Mouse (Mus musculus): ENCODE measurements around the gene Qsox1. TPM values are rescaled to one million over a fixed set of nuclear protein-coding genes. Genes with fewer than 3 reads are reported as not detected.

The Qsox1 gene
- total RNA-seq (2021), result 10 to 100 TPM; 23.0 to 23.7 TPM
- long read RNA-seq, experiment 1, transcript Qsox1-207 (13 exons, 2,433 nt), result minor isoform, 5 of 23 reads
- long read RNA-seq, experiment 1, transcript Qsox1-208 (1 exons, 3,395 nt), result major isoform, 12 of 23 reads
- long read RNA-seq, experiment 1, partial matches to known transcripts, result 2 of 23 reads
- long read RNA-seq, experiment 1, other reads (novel, unspliced or antisense), result 1 of 23 reads
- long read RNA-seq, experiment 2, transcript Qsox1-208 (1 exons, 3,395 nt), result major isoform, 7 of 13 reads
- long read RNA-seq, experiment 2, partial matches to known transcripts, result 3 of 13 reads
- long read RNA-seq, experiment 2, other reads (novel, unspliced or antisense), result 1 of 13 reads

GRCm38 (mm10) chr1:155812581-155813499, at the start of gene Qsox1:
Gene Qsox1, minus strand, starts transcription at chr1:155812889.
- intact Hi-C loops (cut with DNase I), result no loop called here
- DNase-seq, result peak; percentile 78 to 83

GRCm38 (mm10) chr1:155854926-155855702, 42.4 kb upstream of the Qsox1 start:
- intact Hi-C loops (cut with DNase I), result no loop called here
- DNase-seq, result no peak

DNA sequence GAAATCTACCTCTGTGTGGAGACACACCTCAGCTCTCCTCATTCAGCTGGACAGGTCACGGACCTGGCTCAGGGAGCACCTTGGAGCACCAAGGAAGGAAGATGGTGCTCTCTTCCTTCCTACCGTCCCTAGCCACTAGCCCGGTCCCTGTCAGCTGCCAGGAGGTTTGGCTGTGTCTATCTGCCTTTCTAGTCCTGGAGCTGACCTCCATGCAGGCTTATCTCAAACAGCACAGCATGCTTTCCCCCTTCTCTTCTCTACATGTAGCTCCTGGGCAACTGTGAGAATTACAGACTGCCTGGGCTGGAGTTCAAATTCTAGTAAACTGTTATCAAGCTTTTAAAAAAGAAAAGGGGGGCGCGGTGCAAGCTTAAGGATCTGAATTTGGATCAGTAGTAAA, 40.3 kb upstream of the Qsox1 start:
- intact Hi-C loops (cut with DNase I), result no loop called here
- DNase-seq, result no peak

DNA sequence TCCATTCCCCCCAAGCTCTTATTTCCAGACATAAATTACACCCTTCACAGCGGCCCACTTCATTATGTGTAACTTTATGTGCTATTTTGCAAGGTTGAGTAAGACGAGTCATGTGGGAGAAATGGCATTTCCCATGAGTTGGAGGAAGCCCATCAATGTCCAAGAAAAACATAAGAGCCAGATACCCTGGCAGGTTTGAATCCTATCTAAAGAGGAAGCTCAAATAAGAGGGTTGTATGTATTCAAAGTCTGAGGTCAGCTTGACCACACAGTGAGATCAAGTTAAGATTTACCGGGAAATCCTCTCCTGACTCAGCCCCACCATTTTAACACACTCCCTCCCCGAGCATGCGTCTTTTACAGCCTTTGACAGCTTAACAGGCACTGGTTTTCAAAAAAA, 31.5 kb upstream of the Qsox1 start:
- intact Hi-C loops (cut with DNase I), result no loop called here
- DNase-seq, result no peak

DNA sequence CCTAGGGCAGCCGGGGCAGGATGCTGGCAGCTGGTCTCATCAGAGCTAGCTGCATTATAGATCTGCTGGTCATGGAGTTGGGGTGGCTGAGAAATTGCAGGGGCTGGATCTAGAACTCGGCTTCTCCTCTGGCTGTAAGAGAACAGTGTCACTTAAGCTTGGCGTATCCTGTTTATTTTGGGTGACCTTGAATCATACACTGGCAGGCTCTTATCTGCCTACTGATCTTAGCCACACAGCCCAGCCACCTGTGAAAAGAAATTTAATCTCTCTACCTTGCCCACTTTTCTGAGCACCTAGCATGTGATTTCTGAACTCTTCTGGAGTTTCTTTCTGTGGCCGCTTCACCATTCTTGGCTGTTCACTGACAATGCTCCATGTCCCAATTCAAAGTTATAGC, 30.8 kb upstream of the Qsox1 start:
- DNase-seq, result no peak
- intact Hi-C loops (cut with DNase I), result no loop called here

GRCm38 (mm10) chr1:155835667-155836066, 23.0 kb upstream of the Qsox1 start:
- no peak for DNase-seq
- intact Hi-C loops (cut with DNase I), result no loop called here

GRCm38 (mm10) chr1:155833610-155834009, 20.9 kb upstream of the Qsox1 start:
- intact Hi-C loops (cut with DNase I), result no loop called here

GRCm38 (mm10) chr1:155831958-155832357, 19.3 kb upstream of the Qsox1 start:
- DNase-seq, result no peak
- intact Hi-C loops (cut with DNase I), result no loop called here

More at GRCm38 (mm10) chr1:155833610-155834009, 20.9 kb upstream of the Qsox1 start:
- DNase-seq, result no peak

DNA sequence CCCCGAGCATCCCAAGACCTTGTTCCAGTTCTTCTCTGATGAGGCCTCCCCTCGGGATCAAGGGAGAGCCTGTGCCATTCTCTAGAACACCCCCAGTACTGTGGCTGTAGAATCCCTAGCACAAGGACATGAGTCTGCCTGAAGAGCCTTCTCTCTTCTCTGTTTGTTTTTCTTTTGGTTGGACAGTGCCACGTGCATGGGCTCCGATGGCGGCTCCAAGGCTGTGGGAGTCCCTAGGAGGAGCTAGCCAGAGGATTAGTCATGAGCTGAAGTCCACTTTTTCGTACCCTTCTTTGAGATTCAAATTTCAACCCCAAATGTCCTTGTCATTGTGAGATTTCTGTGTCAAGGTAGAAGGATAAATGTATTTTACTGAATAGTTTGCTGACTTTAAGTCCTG, 18.2 kb upstream of the Qsox1 start:
- intact Hi-C loops (cut with DNase I), result no loop called here
- DNase-seq, result no peak

DNA sequence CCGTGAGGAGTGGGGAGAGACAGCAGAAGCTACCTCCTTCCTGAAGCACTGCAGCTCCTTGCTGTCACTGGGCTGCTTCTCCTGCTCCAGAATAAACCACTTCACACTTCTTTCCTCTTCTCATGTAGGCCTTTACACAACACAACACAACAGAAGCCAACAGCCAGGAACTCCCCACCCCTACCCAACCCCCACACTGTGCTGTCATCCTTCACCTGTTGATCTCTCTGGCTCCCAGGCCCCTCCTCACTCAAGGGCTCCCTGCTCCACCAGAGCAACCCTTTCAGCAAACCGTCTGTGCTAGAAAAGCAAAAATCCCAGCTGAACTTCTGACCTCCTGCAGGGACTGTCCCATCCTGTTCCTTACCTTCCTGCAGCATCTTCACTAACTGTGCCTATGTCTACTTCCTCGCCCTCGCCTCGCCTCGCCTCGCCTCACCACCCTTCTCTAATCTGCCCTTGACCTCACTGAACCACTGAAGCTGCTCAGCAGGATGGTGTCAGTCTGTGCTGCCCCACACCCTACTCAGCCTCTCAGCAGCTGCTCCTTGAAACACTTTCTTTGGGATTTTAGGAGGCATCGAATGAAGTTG, 15.1 kb upstream of the Qsox1 start:
- intact Hi-C loops (cut with DNase I), result no loop called here
- DNase-seq, result no peak

DNA sequence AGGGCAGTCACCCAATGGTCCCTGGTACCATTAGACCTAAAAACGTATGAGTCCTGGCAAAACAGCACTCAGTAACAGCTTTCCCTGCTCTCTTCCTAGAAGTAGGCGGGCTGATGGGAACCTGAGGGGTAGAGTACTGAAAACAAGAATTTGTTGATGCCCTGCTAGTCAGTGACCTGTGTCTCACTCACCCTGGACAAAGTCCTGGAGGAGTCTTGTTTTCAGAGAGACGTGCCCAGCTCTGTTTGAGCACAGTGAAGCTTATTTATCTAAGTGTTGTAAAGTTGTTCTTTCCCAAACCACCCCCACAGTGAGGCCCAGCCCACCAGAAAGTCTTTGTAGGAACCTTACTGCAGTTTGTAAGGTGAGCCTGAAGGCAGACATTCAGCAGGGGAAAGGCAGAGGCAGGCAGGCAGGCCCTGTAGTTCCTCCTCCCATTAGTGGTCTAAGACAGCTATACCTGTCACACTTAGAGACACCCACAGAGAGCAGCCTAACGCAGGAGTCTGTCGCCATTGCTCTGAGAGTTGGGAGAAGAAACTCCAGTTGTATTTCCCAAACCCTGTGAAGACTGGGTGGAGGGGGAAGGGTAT, 14.2 kb upstream of the Qsox1 start:
- DNase-seq, result no peak
- intact Hi-C loops (cut with DNase I), result no loop called here

GRCm38 (mm10) chr1:155825940-155826716, 13.4 kb upstream of the Qsox1 start:
- intact Hi-C loops (cut with DNase I), result no loop called here
- DNase-seq, result no peak

GRCm38 (mm10) chr1:155820646-155821045, 8.0 kb upstream of the Qsox1 start:
- DNase-seq, result no peak
- intact Hi-C loops (cut with DNase I), result no loop called here

DNA sequence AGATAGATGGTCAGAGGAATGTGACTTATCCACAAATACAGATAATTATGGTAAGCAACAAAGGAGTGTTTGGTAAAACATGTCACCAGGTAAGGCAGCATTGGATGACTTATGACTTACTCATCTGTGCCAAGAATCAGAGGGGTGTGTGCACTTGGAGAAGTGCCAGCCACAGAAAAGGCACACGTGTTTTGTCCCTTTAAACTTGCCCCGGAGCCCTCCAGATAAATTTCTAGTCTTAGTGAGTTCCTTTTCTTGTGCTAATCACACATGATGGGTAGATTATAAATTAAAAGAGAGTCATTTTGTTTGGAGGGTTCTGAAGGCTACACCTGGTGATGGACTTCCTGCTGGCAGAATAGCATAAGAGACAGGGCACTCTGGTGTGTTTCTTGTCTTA, 3.5 kb upstream of the Qsox1 start:
- intact Hi-C loops (cut with DNase I), result no loop called here
- no peak for DNase-seq

- intact Hi-C loops (cut with DNase I), result no loop called here
- no peak for DNase-seq
These were observed 601 bp downstream of the Qsox1 start for GRCm38 (mm10) chr1:155811995-155812580.

DNA sequence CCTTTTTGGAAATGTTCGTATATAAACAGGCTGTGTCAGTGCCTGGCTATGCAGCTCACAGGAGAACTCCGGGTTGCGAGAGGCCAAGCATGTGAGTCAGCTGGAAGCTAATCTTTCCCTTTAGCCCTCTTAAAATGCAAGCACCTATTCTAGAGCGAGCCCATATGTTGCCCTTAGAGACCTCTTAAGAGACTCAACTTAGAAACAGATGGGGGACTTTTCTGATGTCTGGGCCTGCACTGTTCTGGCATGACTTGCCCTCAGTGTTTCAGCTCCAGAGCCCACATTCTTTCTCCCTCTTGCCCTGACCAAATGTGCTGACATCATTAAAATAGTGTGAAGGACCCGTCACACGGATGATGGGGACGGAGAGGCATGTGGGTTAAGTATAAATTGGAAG, 2.1 kb downstream of the Qsox1 start:
- DNase-seq, result no peak

DNA sequence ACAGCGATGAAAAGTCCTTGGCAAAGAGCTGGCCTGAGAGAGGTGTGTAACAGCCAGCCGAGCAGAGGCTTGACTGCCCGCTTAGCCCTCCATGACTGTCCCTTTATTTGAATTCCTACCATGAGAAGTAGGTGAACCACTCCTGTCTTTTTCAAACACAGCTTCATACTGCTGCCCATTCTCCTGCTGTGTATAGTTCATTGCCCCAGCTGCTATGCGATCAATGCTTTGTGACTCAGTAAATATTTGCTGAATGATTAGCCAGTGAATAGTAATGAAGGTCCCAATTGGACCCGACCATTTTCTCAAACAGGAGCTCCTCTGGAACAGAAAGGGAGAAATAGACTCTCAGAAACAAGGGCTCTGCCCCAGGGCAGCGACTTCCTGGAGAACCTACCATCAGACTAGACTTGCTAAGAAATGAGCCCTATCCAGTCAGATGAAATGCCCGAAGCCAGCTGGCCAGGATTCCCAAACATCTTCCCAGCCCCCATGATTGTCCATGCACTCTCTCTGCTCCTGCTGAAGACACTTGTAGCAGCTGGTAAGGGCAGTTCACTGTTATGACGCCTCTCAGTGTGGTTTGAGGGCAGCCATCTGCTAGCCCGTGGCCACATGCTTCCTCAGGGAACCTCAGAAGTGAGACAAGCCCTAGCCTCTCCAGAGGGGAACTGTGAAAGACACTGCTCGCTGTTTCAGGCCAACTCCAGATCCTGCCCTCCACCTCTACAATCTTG, 2.8 kb downstream of the Qsox1 start:
- peak in 1 of 2 experiments; percentile 22 for DNase-seq
- intact Hi-C loops (cut with DNase I), result no loop called here

More for the DNA sequence above, 2.1 kb downstream of the Qsox1 start:
- intact Hi-C loops (cut with DNase I), result no loop called here

GRCm38 (mm10) chr1:155808261-155808660, 4.4 kb downstream of the Qsox1 start:
- intact Hi-C loops (cut with DNase I), result no loop called here
- DNase-seq, result no peak
